Mouse (Mus musculus) forebrain, embryonic 15.5 days (tissue): ENCODE measurements around the gene Zfp937. TPM values are rescaled to one million over a fixed set of nuclear protein-coding genes. Genes with fewer than 3 reads are reported as not detected.

Experiments used
- polyA plus RNA-seq: library from polyadenylated mRNA; unstranded; fragments of >200 nt; fragmentation: Nextera tagmentation; extraction: Ambion mirVana; gene quantifications from 2 replicates; pipeline ENCODE4 v1.2.1, GENCODE M21; 2015

Gene Zfp937
- polyA plus RNA-seq, 1 experiment from 2014 or later = 11.0 TPM

Other genes with a start within 250 kb of the Zfp937 start
- 9.6 and 11.2 TPM in 2 replicates for gene Zfp120, start 81.4 kb upstream of the Zfp937 start, polyA plus RNA-seq
- not detected in 2 replicates for gene Gm10770, start 38.4 kb upstream of the Zfp937 start, polyA plus RNA-seq
- gene Gm14139, start 36.3 kb upstream of the Zfp937 start, polyA plus RNA-seq = not detected in 2 replicates
- 3.9 and 4.9 TPM in 2 replicates for gene Gm21994, start 37.5 kb downstream of the Zfp937 start, polyA plus RNA-seq
- not detected in 2 replicates for gene Gm14124, start 39.4 kb downstream of the Zfp937 start, polyA plus RNA-seq
- gene Gm10130, start 105.6 kb downstream of the Zfp937 start, polyA plus RNA-seq = 0.76 and 1.9 TPM in 2 replicates
- 13.6 and 16.5 TPM in 2 replicates for gene 3300002I08Rik, start 144.7 kb downstream of the Zfp937 start, polyA plus RNA-seq
- 8.1 and 8.3 TPM in 2 replicates for gene Zfp442, start 233.4 kb downstream of the Zfp937 start, polyA plus RNA-seq